Comparison of ENCODE assay signal across 9 mouse cellular contexts in genomic region chr4:152328691-152329090, GRCm38 (mm10). TPM values are rescaled to one million over a fixed set of nuclear protein-coding genes. Genes with fewer than 3 reads are reported as not detected.
DNase-seq lines count a peak whose midpoint lies in the region; ATAC-seq lines count a peak whose summit lies in the region.
"Had no signal": no experiment of that assay in that cellular context is flagged by ENCODE, and none has a peak within 500 bp of the region (broad histone marks: within the 10 kb centered on the region; RNA-seq: fewer than 3 reads in every experiment).

No protein-coding gene starts in this region.

- no peaks in the 10 kb centered on the region for H3K27me3 ChIP-seq in heart, embryonic 12.5 days (replicated peaks)
- H3K27me3 ChIP-seq in embryonic facial prominence, embryonic 10.5 days (replicated peaks; ENCODE audit: low read depth, poor library complexity, severe bottlenecking): no peaks in the 10 kb centered on the region

- no peak overlapping the region for H3K27ac ChIP-seq in heart, embryonic 12.5 days (ENCODE audit: poor library complexity, severe bottlenecking)
- no peak overlapping the region for H3K27ac ChIP-seq in embryonic facial prominence, embryonic 10.5 days (replicated peaks)

- no peak overlapping the region for H3K9ac ChIP-seq in heart, embryonic 12.5 days

- no peaks in the 10 kb centered on the region for H3K9me3 ChIP-seq in heart, embryonic 12.5 days (replicated peaks)
- no peaks in the 10 kb centered on the region for H3K9me3 ChIP-seq in embryonic facial prominence, embryonic 10.5 days

- H3K4me1 ChIP-seq in heart, embryonic 12.5 days (replicated peaks): peaks cover 13% of the 10 kb centered on the region
- peaks cover 16% of the 10 kb centered on the region for H3K4me1 ChIP-seq in embryonic facial prominence, embryonic 10.5 days

- 80% methylated on average over 6 of the region's 6 CpGs for WGBS in heart, embryonic 12.5 days
- WGBS in embryonic facial prominence, embryonic 10.5 days: 83% methylated on average over 6 of the region's 6 CpGs

- peaks cover 64% of the 10 kb centered on the region for H3K36me3 ChIP-seq in heart, embryonic 12.5 days
- peaks cover 67% of the 10 kb centered on the region for H3K36me3 ChIP-seq in embryonic facial prominence, embryonic 10.5 days (replicated peaks)

- DNase-seq in heart, postnatal 4 days: peak; percentile 53
- DNase-seq in urinary bladder, postnatal 25 days (ENCODE audit: low spot score): peak; percentile 40
- DNase-seq in urinary bladder, adult 2 months (ENCODE audit: low spot score): no peak
- peak; percentile 68 for DNase-seq in embryonic facial prominence, embryonic 10.5 days (ENCODE audit: low spot score)
- DNase-seq in spleen, postnatal 4 days (ENCODE audit: low spot score in 2 of 2): peak; percentile 56 to 80
- no peak for DNase-seq in left cerebral cortex, adult 8-10 months (ENCODE audit: low spot score in 2 of 2)
- DNase-seq in heart, adult 9 months (ENCODE audit: low spot score in 2 of 2): no peak

- no peak for ATAC-seq in heart, embryonic 12.5 days (ENCODE audit: insufficient number of reproducible peaks, low FRiP score)

- no peak overlapping the region for H3K4me3 ChIP-seq in heart, embryonic 12.5 days
- H3K4me3 ChIP-seq in embryonic facial prominence, embryonic 10.5 days: no peak overlapping the region

- H3K4me2 ChIP-seq in heart, embryonic 12.5 days: no peak overlapping the region

RNA-seq across cellular contexts. Expression of gene Rpl22, which starts 3.1 kb away (rescaled TPM):
- 100 to 1,000 TPM; 312 to 319 TPM for total RNA-seq in heart, postnatal 4 days (2021)
- 278 and 280 TPM in 2 replicates for polyA plus RNA-seq in heart, embryonic 12.5 days (2016; fragmentation: Nextera tagmentation; extraction: Ambion mirVana)
- polyA plus RNA-seq in urinary bladder, adult 2 months (2012; rRNA removed): 727 and 877 TPM in 2 replicates
- 360 and 367 TPM in 2 replicates for polyA plus RNA-seq in embryonic facial prominence, embryonic 10.5 days (2016; fragmentation: Nextera tagmentation; extraction: Ambion mirVana)
- total RNA-seq in left cerebral cortex, adult 8-10 months (2022): 100 to 1,000 TPM; 153 to 206 (median 187) TPM

RNA-seq across cellular contexts. Expression of gene Chd5, which starts 9.8 kb away (rescaled TPM):
- total RNA-seq in heart, postnatal 4 days (2021): under 1 TPM; 0.17 to 0.18 TPM
- 0.08 TPM in 1 of 2 replicates, not detected in the other for polyA plus RNA-seq in heart, embryonic 12.5 days (2016; fragmentation: Nextera tagmentation; extraction: Ambion mirVana)
- 0.55 and 0.56 TPM in 2 replicates for polyA plus RNA-seq in urinary bladder, adult 2 months (2012; rRNA removed)
- polyA plus RNA-seq in embryonic facial prominence, embryonic 10.5 days (2016; fragmentation: Nextera tagmentation; extraction: Ambion mirVana): 0.05 TPM in 2 replicates
- total RNA-seq in left cerebral cortex, adult 8-10 months (2022): 100 to 1,000 TPM; 152 to 165 (median 162) TPM

RNA-seq across cellular contexts. Expression of gene Rnf207, which starts 9.9 kb away (rescaled TPM):
- total RNA-seq in heart, postnatal 4 days (2021): 100 to 1,000 TPM; 105 to 116 TPM
- polyA plus RNA-seq in heart, embryonic 12.5 days (2016; fragmentation: Nextera tagmentation; extraction: Ambion mirVana): 56.5 and 62.1 TPM in 2 replicates
- 28.0 and 34.9 TPM in 2 replicates for polyA plus RNA-seq in urinary bladder, adult 2 months (2012; rRNA removed)
- 1.3 and 2.3 TPM in 2 replicates for polyA plus RNA-seq in embryonic facial prominence, embryonic 10.5 days (2016; fragmentation: Nextera tagmentation; extraction: Ambion mirVana)
- 10 to 100 TPM; 15.5 to 24.1 (median 19.5) TPM for total RNA-seq in left cerebral cortex, adult 8-10 months (2022)

RNA-seq across cellular contexts. Expression of gene Icmt, which starts 31.7 kb away (rescaled TPM):
- total RNA-seq in heart, postnatal 4 days (2021): 10 to 100 TPM; 32.1 to 33.3 TPM
- 24.0 and 25.4 TPM in 2 replicates for polyA plus RNA-seq in heart, embryonic 12.5 days (2016; fragmentation: Nextera tagmentation; extraction: Ambion mirVana)
- 25.2 and 26.2 TPM in 2 replicates for polyA plus RNA-seq in urinary bladder, adult 2 months (2012; rRNA removed)
- 29.5 and 30.2 TPM in 2 replicates for polyA plus RNA-seq in embryonic facial prominence, embryonic 10.5 days (2016; fragmentation: Nextera tagmentation; extraction: Ambion mirVana)
- total RNA-seq in left cerebral cortex, adult 8-10 months (2022): 10 to 100 TPM; 44.7 to 51.1 (median 47.3) TPM

RNA-seq across cellular contexts. Expression of gene Hes3, which starts 37.2 kb away (rescaled TPM):
- total RNA-seq in heart, postnatal 4 days (2021): not detected
- not detected in 2 replicates for polyA plus RNA-seq in heart, embryonic 12.5 days (2016; fragmentation: Nextera tagmentation; extraction: Ambion mirVana)
- not detected in 2 replicates for polyA plus RNA-seq in urinary bladder, adult 2 months (2012; rRNA removed)
- 0.10 and 2.3 TPM in 2 replicates for polyA plus RNA-seq in embryonic facial prominence, embryonic 10.5 days (2016; fragmentation: Nextera tagmentation; extraction: Ambion mirVana)
- under 1 TPM; 0.21 to 0.44 (median 0.30) TPM for total RNA-seq in left cerebral cortex, adult 8-10 months (2022)
- total RNA-seq: layer of hippocampus, postnatal 25 days had no signal

Comparison
In these comparisons a context has a peak if more than half of its experiments do, and no peak if none do; other contexts are left out.
1. DNase-seq: peak in heart, postnatal 4 days (single experiment), urinary bladder, postnatal 25 days (single experiment), embryonic facial prominence, embryonic 10.5 days (single experiment) and spleen, postnatal 4 days (2 of 2); none in urinary bladder, adult 2 months (single experiment), left cerebral cortex, adult 8-10 months (0 of 2) and heart, adult 9 months (0 of 2).